Mouse (Mus musculus) E14TG2a.4 (cell line): ENCODE measurements around the gene Tenm3.

ENCODE experiments used
- CTCF ChIP-seq: conservative IDR thresholded peaks from 2 replicates; pipeline ENCODE4 v1.5.1; 2014; ENCODE audit warnings: low read length
- NANOG ChIP-seq: IDR thresholded peaks from 2 replicates; pipeline ENCODE4 v1.6.1; 2014; ENCODE audit warnings: borderline replicate concordance, low read length, mixed read lengths
- POU5F1 ChIP-seq: IDR thresholded peaks from 2 replicates; pipeline ENCODE4 v1.6.1; 2014; ENCODE audit warnings: low read length, borderline replicate concordance

- TF ChIP-seq CTCF, result no peak
- no peak for TF ChIP-seq POU5F1
- TF ChIP-seq NANOG, result no peak
Measured at GRCm38 (mm10) chr8:48322240-48322639, 521.5 kb downstream of the Tenm3 start.
